Mouse (Mus musculus) heart, adult 9 months (tissue): ENCODE measurements around the gene Elane.

Experiments
- DNase-seq, 2 experiments: peaks; one replicate each; pipeline ENCODE4 v3.0.0; 2022; ENCODE audit warnings: low spot score in 2 of 2

Gene Elane

DNA sequence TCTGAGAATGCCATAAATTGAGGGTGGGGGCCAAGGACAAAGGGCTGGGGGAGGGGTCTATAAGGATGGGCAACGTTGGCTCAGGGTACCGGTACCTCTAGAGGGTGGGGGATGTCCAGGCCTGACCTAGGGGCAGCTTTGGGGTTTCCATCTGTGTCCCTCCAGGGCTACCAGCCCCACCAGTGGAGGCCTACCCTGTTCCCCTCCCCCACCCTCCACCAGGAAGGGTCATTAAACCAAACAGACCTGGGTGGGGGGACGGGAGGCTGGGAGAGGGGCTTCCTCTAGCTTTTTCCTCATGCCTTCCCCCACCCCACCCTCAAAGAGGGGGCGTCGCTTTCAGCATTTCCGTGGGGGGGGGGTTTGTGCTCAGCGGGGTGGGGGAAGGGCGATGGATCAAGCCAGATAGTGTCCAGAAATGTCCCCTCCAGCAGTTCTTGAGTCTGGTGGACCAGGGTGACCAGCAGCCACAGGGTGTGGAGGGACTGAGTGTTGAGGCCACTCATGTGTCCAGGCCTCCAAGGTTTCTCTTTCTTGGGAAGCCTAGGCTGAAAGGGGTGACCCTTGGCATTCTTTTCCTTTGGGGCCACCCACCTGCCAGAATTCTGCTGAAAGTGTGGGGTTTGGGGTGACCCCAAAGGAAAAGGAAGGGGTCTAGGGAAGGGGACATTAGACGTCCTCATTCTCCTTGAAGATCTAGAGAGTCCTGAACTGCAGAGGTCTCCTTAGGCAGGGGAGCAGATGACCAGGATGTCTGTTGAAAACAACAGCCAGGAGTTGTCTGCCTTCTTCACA is 43.1 kb downstream of the Elane start:
- no peak for DNase-seq

DNA sequence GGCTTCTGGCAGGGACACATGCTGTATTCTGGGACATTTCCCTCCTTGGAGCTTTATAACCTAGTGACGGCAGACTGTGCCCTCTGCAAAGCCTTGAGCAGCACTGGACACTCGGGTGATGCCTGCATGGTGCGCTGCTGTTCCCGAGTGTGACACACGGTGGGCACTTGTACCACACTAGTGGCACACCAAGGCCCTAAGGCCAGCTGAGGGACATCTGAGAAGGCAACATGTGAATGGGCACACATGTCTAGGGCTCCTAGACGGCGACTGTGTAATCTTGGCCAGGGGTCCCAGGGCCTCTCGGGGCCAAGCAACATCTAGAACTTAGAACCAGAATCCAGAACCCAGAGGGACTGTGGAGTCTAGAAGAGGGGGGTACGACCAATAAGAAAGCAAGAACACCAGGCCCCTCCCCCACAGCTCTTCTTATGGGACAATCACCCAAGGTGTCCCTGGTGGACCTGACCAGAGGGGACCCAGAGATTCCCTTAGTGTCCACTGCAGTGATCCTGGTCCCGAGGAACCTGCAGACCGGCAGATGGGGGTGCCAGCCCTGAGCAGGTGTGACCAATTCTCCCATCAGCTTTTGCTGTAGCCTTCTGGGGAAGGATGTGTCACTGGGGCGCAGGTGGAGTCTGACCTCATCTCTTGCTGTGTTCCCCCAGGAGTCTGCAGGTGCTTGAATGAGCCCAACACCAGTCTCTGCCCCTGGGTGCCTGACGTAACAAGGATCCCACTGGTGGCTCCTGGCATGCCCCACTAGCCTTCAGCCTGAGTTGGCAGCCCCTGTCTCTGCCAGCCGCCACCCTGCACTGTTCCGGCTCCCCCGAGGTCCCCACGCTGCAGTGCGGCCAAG is 44.1 kb downstream of the Elane start:
- no peak for DNase-seq

DNA sequence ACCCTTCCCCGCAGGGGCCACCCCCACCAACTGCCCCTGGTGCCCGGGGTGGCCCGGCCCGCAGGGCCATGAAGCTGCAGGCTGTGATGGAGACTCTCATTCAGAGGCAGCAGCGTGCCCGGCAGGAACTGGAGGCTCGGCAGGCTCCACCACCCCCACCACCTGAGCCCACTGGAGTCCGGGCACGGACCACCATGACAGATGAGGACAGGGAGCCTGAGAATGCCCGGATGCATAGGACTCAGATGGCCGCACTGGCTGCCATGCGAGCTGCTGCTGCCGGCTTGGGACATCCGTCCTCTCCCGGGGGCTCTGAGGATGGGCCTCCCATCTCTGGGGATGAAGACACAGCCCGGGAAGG is 44.8 kb downstream of the Elane start:
- DNase-seq = no peak

DNA sequence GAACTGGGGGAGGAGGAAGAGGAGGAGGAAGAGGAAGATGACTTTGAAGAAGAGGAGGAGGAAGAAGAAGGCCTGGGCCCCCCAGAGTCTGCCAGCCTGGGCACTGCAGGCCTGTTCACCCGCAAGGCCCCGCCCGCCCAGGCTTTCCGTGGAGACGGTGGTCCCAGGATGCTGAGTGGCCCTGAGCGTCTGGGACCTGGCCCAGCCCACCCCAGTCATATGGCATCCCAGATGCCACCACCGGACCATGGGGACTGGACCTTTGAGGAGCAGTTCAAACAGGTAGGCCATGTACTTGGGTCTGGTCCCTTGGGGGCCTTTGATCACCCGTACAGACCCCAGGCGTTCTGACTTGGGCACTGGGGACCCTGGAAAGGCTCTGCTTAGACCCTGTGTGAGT is 45.8 kb downstream of the Elane start:
- no peak for DNase-seq

DNA sequence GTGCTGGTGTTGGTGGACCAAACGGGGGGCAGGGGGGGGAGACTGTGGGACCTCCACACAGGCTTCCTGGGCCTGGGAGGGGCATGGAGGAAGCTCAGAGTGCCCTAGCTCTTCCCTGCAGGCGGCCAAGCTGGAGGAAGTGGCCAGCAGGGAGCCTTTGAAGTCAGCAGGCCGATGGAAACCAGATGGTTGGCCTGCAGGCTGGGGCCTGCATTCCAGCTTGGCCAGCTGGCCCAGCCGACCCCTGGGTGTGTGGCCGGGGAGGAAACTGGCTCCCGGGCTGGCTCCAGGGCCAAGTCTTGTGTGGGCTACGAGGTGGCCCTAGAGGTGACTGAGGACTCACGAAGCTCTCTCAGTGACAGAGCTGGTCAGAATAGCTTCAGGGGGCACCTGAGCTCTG is 46.7 kb downstream of the Elane start:
- peak; percentile 77 to 84 for DNase-seq

DNA sequence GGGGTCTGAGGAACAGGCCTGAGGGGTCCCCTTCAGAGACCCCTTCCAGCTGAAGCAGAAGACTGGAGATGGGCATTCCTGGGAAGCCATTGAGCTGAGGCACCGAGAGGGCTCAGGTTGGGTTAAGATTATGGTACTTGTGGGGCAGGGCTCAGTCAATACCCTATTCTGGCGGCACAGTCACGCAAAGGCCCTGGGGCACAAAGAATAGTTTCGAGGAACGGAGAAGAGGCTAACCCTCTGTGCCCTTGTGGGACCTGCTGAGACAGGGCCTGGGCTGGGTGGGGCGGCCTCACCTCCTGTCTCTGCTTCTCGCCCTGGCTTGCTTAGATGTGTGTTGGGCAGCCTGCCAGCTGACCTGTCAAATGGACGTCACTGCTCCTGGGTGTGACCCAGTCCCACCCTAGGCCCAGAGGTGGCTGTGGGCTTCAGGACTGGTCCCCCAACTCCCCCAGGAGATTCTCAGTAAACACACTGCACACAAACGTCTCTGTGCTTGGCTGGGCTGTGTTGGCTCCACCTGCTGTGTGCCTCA is 47.2 kb downstream of the Elane start:
- no peak for DNase-seq

DNA sequence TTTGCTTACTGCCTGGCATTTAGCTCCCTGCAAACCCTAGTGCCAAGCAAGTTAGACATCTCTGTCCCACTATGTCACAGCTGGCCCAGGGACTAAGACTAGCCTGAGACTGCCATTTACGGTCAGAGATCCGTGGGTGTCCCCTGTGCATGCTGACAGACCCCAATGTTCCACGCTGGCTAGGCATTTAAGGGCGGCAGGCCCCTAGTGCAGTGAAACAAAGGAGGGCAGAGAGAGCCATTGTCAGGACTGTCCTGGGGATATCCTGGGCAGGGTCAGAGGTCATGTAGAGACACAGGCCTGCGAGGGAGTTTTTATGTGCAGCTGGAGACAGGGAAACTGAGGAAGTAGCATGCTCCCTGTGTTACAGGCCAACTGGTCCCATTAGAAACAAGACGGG is 47.8 kb downstream of the Elane start:
- DNase-seq = no peak

DNA sequence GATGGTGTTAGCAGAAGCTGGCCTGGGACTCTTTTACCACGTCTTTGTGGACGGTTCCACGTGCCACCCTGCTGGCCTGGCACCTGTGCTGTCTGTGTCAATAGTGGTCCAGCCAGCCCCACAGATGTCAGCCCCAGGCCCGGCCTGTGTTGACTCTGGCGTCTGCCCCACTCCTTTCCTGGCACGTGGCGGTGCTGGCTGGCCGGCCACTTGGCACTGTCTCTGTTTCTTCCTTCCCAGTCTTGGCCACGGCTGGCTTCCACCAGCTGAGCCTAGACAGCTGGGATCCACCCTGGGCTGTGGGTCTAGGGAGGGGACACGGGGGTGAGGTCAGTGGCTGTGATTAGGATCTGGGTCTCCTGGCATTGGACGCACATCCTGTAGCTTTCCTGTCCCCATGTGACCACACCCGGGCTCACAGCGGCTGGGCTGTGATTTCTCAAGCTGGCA is 48.2 kb downstream of the Elane start:
- DNase-seq = peak; percentile 91 to 94

DNA sequence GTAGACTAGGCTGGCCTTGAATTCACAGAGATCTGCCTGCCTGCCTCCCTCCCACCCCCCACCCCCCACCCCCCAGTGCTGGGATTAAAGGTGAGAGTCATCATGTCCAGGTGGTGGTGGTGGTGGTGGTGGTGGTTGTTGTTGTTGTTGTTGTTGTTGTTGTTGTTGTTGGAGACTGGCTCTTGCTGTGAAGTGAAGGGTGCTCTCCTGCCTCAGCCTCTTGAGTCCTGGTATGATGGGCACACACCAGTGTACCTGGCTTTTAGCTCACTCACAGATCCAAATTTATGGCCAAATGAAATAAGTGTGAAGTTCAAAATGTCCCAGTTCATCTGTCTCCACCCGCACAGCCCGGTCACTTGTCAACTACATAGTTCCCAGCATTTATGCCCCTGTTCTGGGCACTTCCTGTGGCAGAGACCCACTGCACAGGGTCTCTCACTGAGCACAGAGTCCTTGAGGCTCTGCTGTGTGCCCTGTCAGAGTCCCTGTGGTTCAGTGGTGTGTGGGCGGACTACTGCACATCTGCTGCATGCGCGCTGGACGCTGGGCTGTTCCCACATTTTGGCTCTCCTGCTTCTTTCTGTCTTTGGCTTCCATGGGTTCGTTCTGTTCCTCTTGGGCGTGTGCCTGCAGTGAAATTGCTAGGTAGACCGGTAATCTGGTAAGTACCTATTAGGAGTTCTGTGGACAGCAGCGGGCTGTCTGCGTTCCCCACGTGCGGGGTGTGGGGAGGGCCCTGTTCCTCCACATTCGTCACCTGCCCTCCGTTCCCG is 48.9 kb downstream of the Elane start:
- no peak for DNase-seq

DNA sequence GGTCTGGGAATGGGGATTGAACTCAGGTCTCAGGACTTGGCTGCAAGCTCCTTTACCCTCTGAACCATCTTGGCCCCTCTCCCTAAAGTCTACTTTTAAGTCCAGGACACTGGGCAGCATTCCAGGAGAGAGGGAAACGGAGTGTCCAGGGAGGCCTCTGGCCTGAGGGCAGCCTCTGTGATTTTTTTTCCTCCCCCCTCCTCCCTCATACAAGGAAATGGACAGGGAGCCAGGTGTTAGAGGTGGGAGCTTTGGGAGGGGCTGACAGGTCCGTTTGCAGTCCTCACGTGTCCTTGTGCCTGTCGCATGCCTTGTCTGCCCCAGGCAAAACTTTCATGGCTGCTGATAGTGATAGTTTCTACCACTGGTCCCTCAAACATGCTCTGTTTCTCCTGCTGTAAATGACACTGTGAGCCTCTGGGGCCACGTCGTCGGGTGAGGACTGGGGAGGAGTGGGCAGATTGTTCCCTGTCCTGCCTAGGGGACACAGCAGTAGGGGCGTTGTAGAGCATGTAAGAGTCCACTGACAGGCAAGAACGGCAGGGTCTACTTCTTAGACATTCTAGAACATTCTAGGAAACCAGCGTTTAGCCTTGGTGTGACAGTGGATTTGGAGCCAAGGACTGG is 50.4 kb downstream of the Elane start:
- DNase-seq = no peak

DNA sequence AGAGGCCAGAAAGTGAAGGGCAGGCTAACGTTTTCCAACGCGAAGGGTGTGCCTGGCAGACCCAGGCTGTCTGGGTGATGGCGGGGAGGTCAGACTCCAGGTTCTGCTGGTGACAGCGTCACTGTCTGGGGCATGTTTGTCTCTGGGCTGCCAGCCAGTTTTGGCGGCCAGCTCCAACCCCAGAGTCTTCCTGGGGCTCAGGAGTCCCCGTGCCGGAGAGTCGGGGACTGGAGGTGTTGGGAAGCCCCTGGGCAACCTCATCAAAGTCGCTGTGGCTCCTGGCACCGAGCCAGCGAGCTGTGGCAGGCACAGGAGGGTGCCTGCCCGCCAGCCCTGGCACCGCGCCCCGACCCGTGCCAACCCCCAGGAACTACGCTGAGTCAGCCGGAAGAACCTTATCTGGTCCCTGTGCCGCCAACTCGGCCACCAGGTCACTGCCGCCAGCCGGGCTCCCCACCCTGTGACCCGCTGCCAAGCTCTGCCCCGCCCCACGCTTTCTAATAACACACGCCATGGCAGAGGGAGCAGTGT is 50.9 kb downstream of the Elane start:
- DNase-seq = peak; percentile 78 to 81
